Comparison of ENCODE assay signal across 8 mouse cellular contexts in the genomic region with DNA sequence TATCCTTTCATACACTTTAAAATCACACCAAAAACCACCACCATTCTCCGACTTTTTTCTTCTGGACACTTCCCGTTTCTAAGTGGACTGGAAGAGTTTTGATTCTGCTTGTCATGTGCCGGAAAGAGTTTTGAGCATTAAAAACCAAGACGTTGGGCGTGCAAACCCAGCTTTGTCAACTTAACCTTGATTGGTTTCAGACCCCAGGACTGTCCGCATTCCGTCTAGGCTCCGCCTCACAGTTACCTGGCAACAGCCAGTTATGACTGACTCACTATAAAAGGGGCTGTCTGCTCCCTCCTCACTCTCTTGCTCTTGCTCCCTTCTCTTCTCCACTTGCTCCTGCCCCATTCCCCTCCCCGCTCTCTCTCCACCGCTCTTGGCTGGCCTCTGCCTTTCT. TPM values are rescaled to one million over a fixed set of nuclear protein-coding genes. Genes with fewer than 3 reads are reported as not detected.
DNase-seq lines count a peak whose midpoint lies in the region; ATAC-seq lines count a peak whose summit lies in the region.

No protein-coding gene starts in this region.

- no peaks in the 10 kb centered on the region for H3K4me1 ChIP-seq in forebrain, embryonic 15.5 days
- no peaks in the 10 kb centered on the region for H3K4me1 ChIP-seq in forebrain, embryonic 12.5 days
- H3K4me1 ChIP-seq in neural tube, embryonic 11.5 days (ENCODE audit: control insufficient read depth, insufficient read depth, low read length): no peaks in the 10 kb centered on the region
- H3K4me1 ChIP-seq in neural tube, embryonic 15.5 days: no peaks in the 10 kb centered on the region
- no peaks in the 10 kb centered on the region for H3K4me1 ChIP-seq in limb, embryonic 11.5 days (ENCODE audit: control insufficient read depth, insufficient read depth, low read length)

- H3K36me3 ChIP-seq in forebrain, embryonic 15.5 days: peaks cover 25% of the 10 kb centered on the region
- H3K36me3 ChIP-seq in forebrain, embryonic 12.5 days (replicated peaks): peaks cover 16% of the 10 kb centered on the region
- H3K36me3 ChIP-seq in neural tube, embryonic 11.5 days (ENCODE audit: control insufficient read depth, insufficient read depth, low read length): no peaks in the 10 kb centered on the region
- peaks cover 22% of the 10 kb centered on the region for H3K36me3 ChIP-seq in neural tube, embryonic 15.5 days
- peaks cover 6% of the 10 kb centered on the region for H3K36me3 ChIP-seq in limb, embryonic 11.5 days (ENCODE audit: control insufficient read depth, insufficient read depth, low read length)

- H3K27ac ChIP-seq in forebrain, embryonic 15.5 days (replicated peaks): no peak overlapping the region
- H3K27ac ChIP-seq in forebrain, embryonic 12.5 days: no peak overlapping the region
- H3K27ac ChIP-seq in neural tube, embryonic 11.5 days (ENCODE audit: low read depth, low read length): no peak overlapping the region
- no peak overlapping the region for H3K27ac ChIP-seq in neural tube, embryonic 15.5 days (replicated peaks)
- H3K27ac ChIP-seq in limb, embryonic 11.5 days (replicated peaks; ENCODE audit: low read depth, low read length): no peak overlapping the region

- no peaks in the 10 kb centered on the region for H3K27me3 ChIP-seq in forebrain, embryonic 15.5 days
- no peaks in the 10 kb centered on the region for H3K27me3 ChIP-seq in forebrain, embryonic 12.5 days
- H3K27me3 ChIP-seq in neural tube, embryonic 11.5 days (ENCODE audit: control insufficient read depth, insufficient read depth, low read length): no peaks in the 10 kb centered on the region
- H3K27me3 ChIP-seq in neural tube, embryonic 15.5 days (replicated peaks): no peaks in the 10 kb centered on the region
- no peaks in the 10 kb centered on the region for H3K27me3 ChIP-seq in limb, embryonic 11.5 days (ENCODE audit: control insufficient read depth, insufficient read depth, low read length)

- no peak overlapping the region for H3K4me2 ChIP-seq in forebrain, embryonic 15.5 days (replicated peaks)
- no peak overlapping the region for H3K4me2 ChIP-seq in forebrain, embryonic 12.5 days
- H3K4me2 ChIP-seq in neural tube, embryonic 11.5 days (ENCODE audit: low read depth): no peak overlapping the region
- H3K4me2 ChIP-seq in neural tube, embryonic 15.5 days: no peak overlapping the region
- no peak overlapping the region for H3K4me2 ChIP-seq in limb, embryonic 11.5 days (ENCODE audit: low read depth, severe bottlenecking)

- H3K9me3 ChIP-seq in forebrain, embryonic 15.5 days: no peaks in the 10 kb centered on the region
- no peaks in the 10 kb centered on the region for H3K9me3 ChIP-seq in forebrain, embryonic 12.5 days
- H3K9me3 ChIP-seq in neural tube, embryonic 11.5 days (ENCODE audit: control insufficient read depth, low read length): no peaks in the 10 kb centered on the region
- H3K9me3 ChIP-seq in neural tube, embryonic 15.5 days (replicated peaks): no peaks in the 10 kb centered on the region
- no peaks in the 10 kb centered on the region for H3K9me3 ChIP-seq in limb, embryonic 11.5 days (ENCODE audit: control insufficient read depth, low read length)

- H3K4me3 ChIP-seq in forebrain, embryonic 15.5 days: no peak overlapping the region
- H3K4me3 ChIP-seq in forebrain, embryonic 12.5 days (replicated peaks): no peak overlapping the region
- no peak overlapping the region for H3K4me3 ChIP-seq in neural tube, embryonic 11.5 days (ENCODE audit: low read depth, low read length)
- no peak overlapping the region for H3K4me3 ChIP-seq in neural tube, embryonic 15.5 days (replicated peaks)
- H3K4me3 ChIP-seq in limb, embryonic 11.5 days (ENCODE audit: low read depth, low read length): no peak overlapping the region

- no peak overlapping the region for H3K9ac ChIP-seq in forebrain, embryonic 15.5 days (replicated peaks)
- H3K9ac ChIP-seq in forebrain, embryonic 12.5 days: no peak overlapping the region
- H3K9ac ChIP-seq in neural tube, embryonic 11.5 days (ENCODE audit: low read length): no peak overlapping the region
- H3K9ac ChIP-seq in neural tube, embryonic 15.5 days (replicated peaks): no peak overlapping the region
- H3K9ac ChIP-seq in limb, embryonic 11.5 days (ENCODE audit: low read length): no peak overlapping the region

- ATAC-seq in forebrain, embryonic 15.5 days (replicated peaks): peak; percentile 51; the same call in 1 of the 2 replicates
- ATAC-seq in forebrain, embryonic 12.5 days (ENCODE audit: low FRiP score): no peak
- ATAC-seq in neural tube, embryonic 11.5 days (ENCODE audit: insufficient read depth, low FRiP score, low TSS enrichment): 0 out of 2 replicates have a peak, but pooled peaks have one; percentile 35
- no peak for ATAC-seq in neural tube, embryonic 15.5 days (ENCODE audit: low FRiP score)
- ATAC-seq in limb, embryonic 11.5 days (ENCODE audit: insufficient number of reproducible peaks, low FRiP score, low TSS enrichment, low read depth): peak; percentile 81; the same call in 1 of the 2 replicates
- ATAC-seq in erythroid progenitor cell, adult 5-6 weeks (replicated peaks; ENCODE audit: low FRiP score, poor library complexity, severe bottlenecking): no peak

- 37% methylated on average over 10 of the region's 10 CpGs for WGBS in forebrain, embryonic 15.5 days
- 34% methylated on average over 10 of the region's 10 CpGs for WGBS in forebrain, embryonic 12.5 days
- WGBS in neural tube, embryonic 11.5 days: 39% methylated on average over 10 of the region's 10 CpGs
- WGBS in neural tube, embryonic 15.5 days: 37% methylated on average over 10 of the region's 10 CpGs
- 31% methylated on average over 10 of the region's 10 CpGs for WGBS in limb, embryonic 11.5 days

- DNase-seq in neural tube, embryonic 11.5 days (ENCODE audit: low spot score): peak; percentile 10
- peak; percentile 43 for DNase-seq in limb, embryonic 11.5 days (ENCODE audit: low spot score)
- peak; percentile 20 for DNase-seq in testis, postnatal 14 days (ENCODE audit: low spot score)
- DNase-seq in natural killer cell, adult 2 months (ENCODE audit: low spot score in 2 of 2): no peak

RNA-seq across cellular contexts. Expression of gene Scyl2, which starts 22.6 kb away (rescaled TPM):
- 9.0 and 9.2 TPM in 2 replicates for polyA plus RNA-seq in forebrain, embryonic 15.5 days (2015; fragmentation: Nextera tagmentation; extraction: Ambion mirVana)
- polyA plus RNA-seq in forebrain, embryonic 12.5 days (2016; fragmentation: Nextera tagmentation; extraction: Ambion mirVana): 11.8 and 13.7 TPM in 2 replicates
- polyA plus RNA-seq in neural tube, embryonic 11.5 days (2014; fragmentation: Nextera tagmentation; extraction: Ambion mirVana): 21.5 and 23.1 TPM in 2 replicates
- 6.7 and 7.8 TPM in 2 replicates for polyA plus RNA-seq in neural tube, embryonic 15.5 days (2015; fragmentation: Nextera tagmentation; extraction: Ambion mirVana)
- polyA plus RNA-seq in limb, embryonic 11.5 days (2014; fragmentation: Nextera tagmentation; extraction: Ambion mirVana): 14.6 and 20.4 TPM in 2 replicates
- total RNA-seq in erythroid progenitor cell, adult 5-6 weeks (2015; ENCODE audit: low replicate concordance): 15.1 and 23.9 TPM in 2 replicates
- 13.6 and 17.3 TPM in 2 replicates for total RNA-seq in erythroid progenitor cell, adult 5-6 weeks (2017; ENCODE audit: low replicate concordance)

RNA-seq across cellular contexts. Expression of gene Actr6, which starts 23.4 kb away (rescaled TPM):
- polyA plus RNA-seq in forebrain, embryonic 15.5 days (2015; fragmentation: Nextera tagmentation; extraction: Ambion mirVana): 64.7 and 67.1 TPM in 2 replicates
- 45.0 and 45.2 TPM in 2 replicates for polyA plus RNA-seq in forebrain, embryonic 12.5 days (2016; fragmentation: Nextera tagmentation; extraction: Ambion mirVana)
- 39.5 and 40.3 TPM in 2 replicates for polyA plus RNA-seq in neural tube, embryonic 11.5 days (2014; fragmentation: Nextera tagmentation; extraction: Ambion mirVana)
- polyA plus RNA-seq in neural tube, embryonic 15.5 days (2015; fragmentation: Nextera tagmentation; extraction: Ambion mirVana): 58.6 and 67.6 TPM in 2 replicates
- polyA plus RNA-seq in limb, embryonic 11.5 days (2014; fragmentation: Nextera tagmentation; extraction: Ambion mirVana): 38.4 and 41.4 TPM in 2 replicates
- 4.7 and 16.8 TPM in 2 replicates for total RNA-seq in erythroid progenitor cell, adult 5-6 weeks (2015; ENCODE audit: low replicate concordance)
- 6.7 and 20.0 TPM in 2 replicates for total RNA-seq in erythroid progenitor cell, adult 5-6 weeks (2017; ENCODE audit: low replicate concordance)

RNA-seq across cellular contexts. Expression of gene Uhrf1bp1l, which starts 36.1 kb away (rescaled TPM):
- polyA plus RNA-seq in forebrain, embryonic 15.5 days (2015; fragmentation: Nextera tagmentation; extraction: Ambion mirVana): 27.7 and 28.1 TPM in 2 replicates
- 36.9 and 42.2 TPM in 2 replicates for polyA plus RNA-seq in forebrain, embryonic 12.5 days (2016; fragmentation: Nextera tagmentation; extraction: Ambion mirVana)
- 27.6 and 31.6 TPM in 2 replicates for polyA plus RNA-seq in neural tube, embryonic 11.5 days (2014; fragmentation: Nextera tagmentation; extraction: Ambion mirVana)
- 28.9 and 29.3 TPM in 2 replicates for polyA plus RNA-seq in neural tube, embryonic 15.5 days (2015; fragmentation: Nextera tagmentation; extraction: Ambion mirVana)
- polyA plus RNA-seq in limb, embryonic 11.5 days (2014; fragmentation: Nextera tagmentation; extraction: Ambion mirVana): 32.3 and 34.1 TPM in 2 replicates
- 9.4 and 9.6 TPM in 2 replicates for total RNA-seq in erythroid progenitor cell, adult 5-6 weeks (2015; ENCODE audit: low replicate concordance)
- 5.5 and 9.2 TPM in 2 replicates for total RNA-seq in erythroid progenitor cell, adult 5-6 weeks (2017; ENCODE audit: low replicate concordance)

Comparison
In these comparisons a context has a peak if more than half of its experiments do, and no peak if none do; other contexts are left out.
1. ATAC-seq: peak in forebrain, embryonic 15.5 days (single experiment), neural tube, embryonic 11.5 days (single experiment) and limb, embryonic 11.5 days (single experiment); none in forebrain, embryonic 12.5 days (single experiment), neural tube, embryonic 15.5 days (single experiment) and erythroid progenitor cell, adult 5-6 weeks (single experiment).
2. DNase-seq: peak in neural tube, embryonic 11.5 days (single experiment), limb, embryonic 11.5 days (single experiment) and testis, postnatal 14 days (single experiment); none in natural killer cell, adult 2 months (0 of 2).